Mouse (Mus musculus) thymus, adult 2 months (tissue): Measurements from ENCODE around the gene Tmem209. TPM values are rescaled to one million over a fixed set of nuclear protein-coding genes. Genes with fewer than 3 reads are reported as not detected.
A peak's percentile ranks its signal among the peaks of the same experiment; 100 is the strongest.

Source experiments
- DNase-seq: peaks from one replicate; pipeline ENCODE4 v3.0.0; 2021
- H3K27ac ChIP-seq: fragments of 200-500 bp; 2 replicates; pipeline ENCODE4 v1.5.1; 2012; ENCODE audit warnings: low read length, control low read depth; ENCODE audit not compliant: control insufficient read depth, insufficient read depth
- H3K27me3 ChIP-seq: fragments of 200-500 bp; 2 replicates; pipeline ENCODE4 v1.6.1; 2012; ENCODE audit warnings: mild to moderate bottlenecking, low read length, moderate library complexity, mixed read lengths; ENCODE audit not compliant: control insufficient read depth, insufficient read depth
- H3K36me3 ChIP-seq: fragments of 200-500 bp; 2 replicates; pipeline ENCODE4 v1.6.1; 2012; ENCODE audit warnings: mild to moderate bottlenecking, low read length, moderate library complexity; ENCODE audit not compliant: control insufficient read depth, insufficient read depth
- H3K4me1 ChIP-seq: fragments of 200-500 bp; replicated peaks from 2 replicates; pipeline ENCODE4 v1.6.1; 2012; ENCODE audit warnings: low read length; ENCODE audit not compliant: control insufficient read depth, insufficient read depth
- H3K4me3 ChIP-seq: fragments of 200-500 bp; 2 replicates; pipeline ENCODE4 v1.5.1; 2012; ENCODE audit warnings: mild to moderate bottlenecking, low read length, control low read depth, moderate library complexity; ENCODE audit not compliant: control insufficient read depth, insufficient read depth
- CTCF ChIP-seq: fragments of 200-500 bp; IDR thresholded peaks from 2 replicates; pipeline ENCODE4 v1.5.1; 2012; ENCODE audit warnings: mild to moderate bottlenecking, control low read depth, low read length, moderate library complexity, borderline replicate concordance; ENCODE audit not compliant: control insufficient read depth, poor library complexity, insufficient read depth; ENCODE audit errors: extremely low read depth
- POLR2A ChIP-seq: fragments of 200-500 bp; IDR thresholded peaks from 2 replicates; pipeline ENCODE4 v1.6.1; 2012; ENCODE audit warnings: mild to moderate bottlenecking, low read length, control low read depth, moderate library complexity; ENCODE audit not compliant: control insufficient read depth, poor library complexity, insufficient read depth; ENCODE audit errors: extremely low read depth
- WGBS: fragments of 180-500 bp; shearing (Covaris S2); methylation state at CpG from one replicate; pipeline ENCODE4 v1.1.7; 2018; 5-methylcytosine and 5-hydroxymethylcytosine counted together
- polyA plus RNA-seq: library from polyadenylated mRNA; depleted of rRNA; stranded (reverse); fragments of >200 nt; gene quantifications from 2 replicates; pipeline ENCODE4 v1.2.3, GENCODE M21; 2012; rRNA removed

The Tmem209 gene
- polyA plus RNA-seq = 79.5 and 80.2 TPM in 2 replicates

GRCm38 (mm10) chr6:30509265-30510239 is at the start of gene Tmem209, which contains the start of gene Ssmem1:
Gene Tmem209 (minus strand): TSS chr6:30509783.
Gene Ssmem1 (plus strand): TSS chr6:30509849.
- no peaks in the 10 kb centered on the region for H3K27me3 ChIP-seq
- under 1% methylated on average over 37 of the region's 37 CpGs for WGBS
- peaks cover 18% of the 10 kb centered on the region for H3K36me3 ChIP-seq
- peak; percentile 99 for DNase-seq
- peak within 1 kb of the TSS; percentile 68 for H3K4me3 ChIP-seq
- H3K27ac ChIP-seq = peak within 1 kb of the TSS; percentile 38
- TF ChIP-seq POLR2A = peak; percentile 90
- 0 out of 2 replicates have a peak, but pooled peaks have one; percentile 38 for TF ChIP-seq CTCF
- H3K4me1 ChIP-seq = peaks cover 3% of the 10 kb centered on the region

DNA sequence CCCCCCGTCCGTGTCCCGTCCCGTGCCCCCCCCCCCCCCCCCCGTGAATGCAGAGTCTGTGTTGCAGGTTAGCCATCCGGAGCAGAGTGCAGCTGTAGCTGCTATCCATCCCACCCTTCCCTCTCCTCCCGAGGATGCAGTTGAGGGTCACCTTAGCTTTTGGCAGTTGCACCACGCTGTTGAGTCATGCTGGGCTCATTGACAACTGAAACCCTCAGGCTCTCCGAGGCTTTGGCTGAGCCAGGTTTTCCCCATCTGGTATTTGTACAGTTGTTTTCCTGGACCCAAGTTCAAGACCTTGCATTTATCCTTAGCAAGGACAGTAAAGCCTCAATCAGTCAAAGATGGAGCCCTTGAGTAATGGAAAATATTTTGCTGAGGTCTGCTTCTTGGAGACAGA is 46.5 kb upstream of the Tmem209 start:
- Histone ChIP-seq H3K27me3 (no peaks in the 10 kb centered on the region), H3K27ac (no peak overlapping the region), H3K4me1 (no peaks in the 10 kb centered on the region), H3K4me3 (no peak overlapping the region), H3K36me3 (no peaks in the 10 kb centered on the region)
- DNase-seq = no peak
- 49% methylated on average over 6 of the region's 9 CpGs for WGBS
- TF ChIP-seq POLR2A (no peak), CTCF (no peak)

GRCm38 (mm10) chr6:30554621-30555170 is 45.1 kb upstream of the Tmem209 start:
- no peak for DNase-seq
- TF ChIP-seq POLR2A (no peak), CTCF (no peak)
- Histone ChIP-seq H3K4me3 (no peak overlapping the region), H3K27ac (no peak overlapping the region), H3K36me3 (no peaks in the 10 kb centered on the region), H3K27me3 (no peaks in the 10 kb centered on the region), H3K4me1 (no peaks in the 10 kb centered on the region)
- WGBS = 96% methylated on average over 5 of the region's 5 CpGs

DNA sequence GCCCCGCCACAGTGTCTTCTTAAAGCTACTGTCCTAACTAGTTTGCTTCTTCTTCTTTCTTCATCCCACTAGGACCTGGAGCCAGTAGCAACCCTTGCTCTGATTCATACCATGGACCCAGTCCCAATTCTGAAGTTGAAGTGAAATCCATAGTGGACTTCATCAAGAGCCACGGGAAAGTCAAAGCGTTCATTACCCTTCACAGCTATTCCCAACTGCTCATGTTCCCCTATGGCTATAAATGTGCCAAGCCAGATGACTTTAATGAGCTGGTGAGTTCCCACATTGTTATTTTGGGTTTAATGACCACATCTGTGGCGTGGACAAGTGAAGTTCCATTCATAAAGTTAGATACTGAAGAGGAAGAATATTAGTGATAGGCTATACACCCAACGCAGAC is 44.5 kb upstream of the Tmem209 start:
- no peak for TF ChIP-seq POLR2A
- no peak for TF ChIP-seq CTCF
- Histone ChIP-seq H3K27me3 (no peaks in the 10 kb centered on the region), H3K4me1 (no peaks in the 10 kb centered on the region), H3K4me3 (no peak overlapping the region), H3K27ac (no peak overlapping the region), H3K36me3 (no peaks in the 10 kb centered on the region)
- WGBS = 95% methylated on average over 5 of the region's 5 CpGs
- DNase-seq = no peak

DNA sequence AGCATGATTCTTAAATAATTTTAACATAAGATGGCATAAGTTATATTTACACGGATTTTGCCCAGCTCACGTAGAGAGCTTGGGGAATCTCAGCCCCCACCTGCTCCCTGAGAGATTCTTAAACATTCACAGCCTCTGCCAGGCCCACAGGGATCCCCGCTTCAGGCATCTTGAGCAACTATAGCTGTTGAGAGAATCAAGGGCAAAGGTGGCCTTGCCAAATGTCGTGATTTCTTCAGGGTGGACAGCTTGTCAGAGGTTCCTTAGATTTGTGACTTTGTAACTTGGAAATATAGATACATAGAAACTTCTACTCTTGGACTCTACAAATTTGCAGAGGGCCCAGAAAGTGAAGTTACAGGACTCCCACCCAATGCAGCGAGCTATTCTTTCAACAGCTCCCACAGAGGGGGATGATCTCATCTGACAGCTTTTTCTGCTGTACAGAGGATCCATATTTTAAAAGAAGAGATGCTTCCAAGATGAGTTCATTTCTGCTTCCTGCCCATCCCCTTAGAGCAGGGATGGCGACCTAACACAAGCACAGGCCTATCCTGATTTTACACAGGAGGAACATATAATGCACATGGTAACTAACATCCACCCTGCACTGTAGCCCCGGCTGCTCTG is 43.9 kb upstream of the Tmem209 start:
- H3K36me3 ChIP-seq = no peaks in the 10 kb centered on the region
- DNase-seq = no peak
- no peaks in the 10 kb centered on the region for H3K4me1 ChIP-seq
- H3K27me3 ChIP-seq = no peaks in the 10 kb centered on the region
- no peak overlapping the region for H3K27ac ChIP-seq
- TF ChIP-seq CTCF = no peak
- TF ChIP-seq POLR2A = no peak
- WGBS = 98% methylated on average over 7 of the region's 7 CpGs
- no peak overlapping the region for H3K4me3 ChIP-seq

- Histone ChIP-seq H3K4me1 (no peaks in the 10 kb centered on the region), H3K4me3 (no peak overlapping the region), H3K36me3 (no peaks in the 10 kb centered on the region), H3K27me3 (no peaks in the 10 kb centered on the region), H3K27ac (no peak overlapping the region)
- no peak for DNase-seq
- 40% methylated on average over 6 of the region's 6 CpGs for WGBS
- TF ChIP-seq POLR2A (no peak), CTCF (no peak)
These were observed 43.0 kb upstream of the Tmem209 start for GRCm38 (mm10) chr6:30552628-30553027.
